Mouse (Mus musculus): ENCODE measurements around the gene Tsc1.

Gene Tsc1

DNA sequence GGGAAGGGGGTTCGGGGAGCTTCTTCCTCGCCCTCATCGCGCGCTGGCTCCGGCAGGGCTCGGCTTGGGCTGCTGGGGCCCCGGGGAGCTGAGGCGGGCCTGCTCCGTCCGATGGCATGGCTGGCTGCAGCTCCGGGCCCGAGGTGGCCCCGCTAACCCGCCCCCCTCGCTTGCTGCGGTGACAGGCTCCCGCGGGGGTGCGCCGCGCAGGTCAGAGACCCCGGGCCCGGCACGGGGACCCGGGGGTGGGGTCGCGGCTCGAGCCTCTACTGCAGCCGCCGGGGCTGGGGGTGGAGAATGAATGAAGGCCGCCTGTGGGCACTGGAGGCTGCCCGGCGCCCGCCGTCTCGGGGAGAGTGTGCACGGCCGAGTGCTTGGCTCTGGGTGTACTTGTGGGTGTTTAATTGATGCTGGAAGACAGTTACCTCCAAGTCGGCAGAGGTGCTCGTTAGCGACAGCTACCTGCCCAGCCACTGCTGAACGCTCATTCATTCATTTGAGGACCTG is 460 bp downstream of the Tsc1 start:
- in situ Hi-C loops (cut with MboI; ENCODE audit: low sequenced_read_pairs) = no loop called here

DNA sequence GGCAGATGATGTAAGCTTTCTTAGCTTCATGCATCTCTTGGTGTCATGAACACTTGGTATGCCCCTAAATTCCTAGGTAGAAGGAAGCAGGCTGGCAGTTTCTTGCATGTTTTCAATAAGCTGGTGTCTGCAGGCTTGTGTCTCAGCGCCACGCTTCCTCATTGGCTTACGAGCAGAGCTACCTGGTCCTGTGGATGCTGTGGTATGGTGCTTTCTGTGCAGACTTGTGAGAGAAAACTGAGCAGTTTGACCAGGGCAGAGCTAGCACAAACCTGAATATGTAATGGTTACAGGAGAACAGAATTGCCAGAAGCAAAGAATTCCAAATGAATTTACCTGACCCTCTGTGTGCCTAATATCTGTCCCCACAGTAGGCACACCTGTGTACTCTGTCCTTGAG is 2.1 kb downstream of the Tsc1 start:
- in situ Hi-C loops (cut with MboI; ENCODE audit: low sequenced_read_pairs) = no loop called here

DNA sequence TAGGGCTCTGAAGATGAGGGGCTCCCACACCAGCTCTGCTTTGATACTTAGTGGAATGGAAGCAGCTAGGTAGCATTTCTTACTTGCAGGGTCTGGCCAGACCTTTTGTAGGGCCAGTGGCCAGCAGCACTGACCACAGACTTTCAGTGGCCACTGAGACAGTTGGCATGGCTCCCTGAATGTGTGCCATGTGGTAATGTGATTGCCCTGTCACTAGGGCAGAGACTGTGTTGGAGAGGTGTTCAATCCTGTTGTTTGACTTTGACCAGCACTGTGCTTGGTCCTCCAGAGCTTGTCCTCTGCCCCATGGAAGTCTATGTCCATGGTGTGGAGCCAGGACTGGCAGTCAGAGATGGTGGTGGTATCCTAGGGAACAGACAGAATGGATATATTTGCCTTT is 9.5 kb downstream of the Tsc1 start:
- in situ Hi-C loops (cut with MboI; ENCODE audit: low sequenced_read_pairs) = no loop called here

DNA sequence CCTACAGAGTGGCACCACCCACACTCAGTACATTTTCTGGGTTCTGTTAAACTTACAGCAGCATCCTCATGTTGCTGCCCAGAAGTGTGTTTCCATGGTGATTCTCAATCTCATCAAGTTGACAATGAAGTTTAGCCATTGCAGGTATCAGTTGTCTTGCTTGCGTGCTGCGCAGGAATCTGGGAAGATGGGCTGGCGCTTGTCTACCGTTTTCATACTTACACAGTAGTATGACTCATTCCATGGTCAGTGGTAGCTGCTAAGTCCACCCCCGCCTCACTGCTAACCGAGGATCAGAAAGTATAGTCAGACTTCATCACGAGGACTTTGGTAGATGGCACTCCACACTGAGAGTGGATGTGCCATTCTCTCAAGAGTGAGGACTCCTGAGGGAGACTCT is 12.3 kb downstream of the Tsc1 start:
- in situ Hi-C loops (cut with MboI; ENCODE audit: low sequenced_read_pairs) = no loop called here

DNA sequence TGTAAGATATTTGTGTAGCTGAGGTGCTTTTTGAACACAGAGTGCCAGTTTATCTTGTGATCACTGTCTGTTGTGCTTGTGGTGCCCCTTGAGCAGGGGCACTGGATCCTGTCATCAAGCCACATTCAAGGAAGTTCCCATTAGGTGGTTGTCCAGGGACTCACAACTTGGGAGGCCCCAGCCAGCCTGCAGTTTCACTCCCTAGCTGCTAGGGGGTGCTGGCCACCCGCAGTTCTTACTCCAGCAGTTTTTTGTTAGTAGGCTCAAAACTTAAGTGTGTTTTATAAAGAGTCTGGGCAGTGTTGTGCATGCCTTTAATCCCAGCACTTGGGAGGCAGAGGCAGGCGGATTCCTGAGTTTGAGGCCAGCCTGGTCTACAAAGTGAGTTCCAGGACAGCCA is 13.3 kb downstream of the Tsc1 start:
- in situ Hi-C loops (cut with MboI; ENCODE audit: low sequenced_read_pairs) = no loop called here

DNA sequence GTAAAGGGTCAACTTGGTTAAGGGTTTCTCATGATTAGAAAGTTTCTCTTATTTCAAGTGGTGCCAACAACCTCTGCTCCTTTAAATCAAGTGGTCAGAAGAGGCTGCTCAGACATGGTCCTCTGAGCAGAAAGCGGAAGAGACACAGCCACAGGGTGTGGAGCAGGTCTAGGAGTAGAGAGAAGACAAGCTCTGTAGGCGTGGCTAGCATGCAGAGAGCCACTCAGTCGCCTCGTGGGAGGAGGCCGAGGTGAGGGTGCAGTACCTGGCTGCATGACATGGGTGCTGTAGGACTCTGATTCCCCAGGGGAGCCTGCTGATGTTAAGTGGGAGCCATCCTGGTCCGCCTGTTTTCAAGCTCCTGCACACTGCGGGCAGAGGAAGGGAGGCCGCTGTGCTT is 15.2 kb downstream of the Tsc1 start:
- in situ Hi-C loops (cut with MboI; ENCODE audit: low sequenced_read_pairs) = no loop called here

DNA sequence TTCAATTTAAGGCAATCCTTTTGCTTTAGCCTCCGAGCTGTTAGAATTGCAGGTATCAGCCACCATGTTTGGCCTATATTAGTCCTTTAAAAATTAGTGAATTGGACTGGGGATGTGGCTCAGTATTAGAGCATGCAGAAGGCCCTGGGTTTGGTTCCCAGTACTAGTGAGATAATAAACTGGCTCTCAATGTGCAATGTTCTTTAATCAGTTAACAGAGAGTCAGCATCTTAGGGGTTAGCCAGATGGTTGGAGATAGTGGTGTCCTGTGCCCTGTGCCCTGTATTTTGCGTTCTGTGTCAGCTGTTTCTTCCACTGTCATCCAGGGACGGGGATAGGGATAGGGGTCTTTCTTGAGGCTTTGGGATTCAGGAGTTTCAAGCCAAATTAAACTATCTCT is 21.9 kb downstream of the Tsc1 start:
- in situ Hi-C loops (cut with MboI; ENCODE audit: low sequenced_read_pairs) = no loop called here

DNA sequence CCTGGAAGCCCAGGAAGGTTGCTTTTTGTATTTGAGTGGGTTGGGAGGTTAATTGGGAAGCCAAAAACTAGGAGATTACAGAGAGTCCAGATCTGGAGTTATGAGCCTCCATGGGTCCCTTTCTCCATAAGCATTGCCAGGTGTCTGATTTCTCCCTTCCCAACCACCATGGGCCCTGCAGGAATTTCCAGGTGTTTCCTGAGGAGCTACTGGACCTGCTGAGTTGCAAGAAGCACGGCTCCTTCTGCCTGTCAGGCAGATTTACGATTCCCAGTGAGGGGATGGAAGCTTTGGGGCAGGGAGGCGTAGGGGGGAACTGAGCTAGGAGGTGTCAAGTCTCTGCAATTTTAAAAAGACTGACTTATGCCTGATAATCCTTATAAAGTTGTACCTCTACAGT is 24.8 kb downstream of the Tsc1 start:
- in situ Hi-C loops (cut with MboI; ENCODE audit: low sequenced_read_pairs) = no loop called here

DNA sequence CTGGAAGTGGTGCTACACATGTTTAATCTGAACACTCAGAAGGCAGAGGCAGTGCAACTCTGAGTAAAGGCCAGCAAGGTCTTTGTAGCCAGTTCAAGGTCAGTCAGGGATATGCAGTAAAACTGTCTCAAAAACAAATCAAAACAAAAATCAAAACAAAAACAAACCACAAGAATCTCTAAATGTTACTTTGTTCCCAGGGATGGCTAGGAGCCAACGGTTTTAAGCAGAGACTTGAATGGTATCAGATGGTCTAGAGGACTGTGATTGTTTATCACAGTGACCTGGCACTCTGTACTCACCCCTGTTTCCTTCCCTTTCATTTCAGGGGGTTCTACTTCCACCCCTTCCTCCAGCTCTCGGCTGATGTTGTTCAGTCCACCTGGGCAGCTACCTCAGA is 30.4 kb downstream of the Tsc1 start:
- in situ Hi-C loops (cut with MboI; ENCODE audit: low sequenced_read_pairs) = no loop called here

DNA sequence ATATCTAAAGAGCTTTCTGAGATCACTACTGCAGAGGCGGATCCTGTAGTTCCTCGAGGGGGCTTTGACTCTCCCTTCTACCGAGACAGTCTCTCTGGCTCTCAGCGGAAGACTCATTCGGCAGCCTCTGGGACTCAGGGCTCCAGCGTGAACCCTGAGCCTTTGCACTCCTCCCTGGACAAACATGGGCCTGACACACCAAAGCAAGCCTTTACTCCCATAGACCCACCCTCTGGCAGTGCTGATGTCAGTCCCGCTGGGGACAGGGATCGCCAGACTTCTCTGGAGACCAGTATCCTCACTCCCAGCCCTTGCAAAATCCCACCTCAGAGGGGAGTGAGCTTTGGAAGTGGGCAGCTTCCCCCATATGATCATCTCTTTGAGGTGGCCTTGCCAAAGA is 35.0 kb downstream of the Tsc1 start:
- in situ Hi-C loops (cut with MboI; ENCODE audit: low sequenced_read_pairs) = no loop called here

DNA sequence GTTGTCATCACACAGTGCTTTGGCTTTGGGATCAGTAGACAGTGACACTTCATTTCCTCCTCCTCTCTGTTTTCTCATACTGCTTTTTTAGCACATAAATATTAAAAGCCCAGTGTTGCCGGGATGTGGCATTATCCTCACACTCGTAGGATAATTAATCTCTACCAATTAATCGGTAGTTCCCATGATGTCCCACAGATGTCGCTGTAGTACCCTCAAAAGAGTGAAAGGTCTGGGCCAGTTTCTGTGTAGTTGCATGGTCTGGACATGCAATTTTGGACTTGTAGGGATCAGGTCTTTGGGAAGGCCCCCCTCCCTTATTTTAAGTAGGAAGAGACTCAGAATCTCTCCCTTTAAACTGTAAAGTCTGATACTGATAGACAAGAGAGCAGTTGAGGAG is 39.7 kb downstream of the Tsc1 start:
- in situ Hi-C loops (cut with MboI; ENCODE audit: low sequenced_read_pairs) = no loop called here

DNA sequence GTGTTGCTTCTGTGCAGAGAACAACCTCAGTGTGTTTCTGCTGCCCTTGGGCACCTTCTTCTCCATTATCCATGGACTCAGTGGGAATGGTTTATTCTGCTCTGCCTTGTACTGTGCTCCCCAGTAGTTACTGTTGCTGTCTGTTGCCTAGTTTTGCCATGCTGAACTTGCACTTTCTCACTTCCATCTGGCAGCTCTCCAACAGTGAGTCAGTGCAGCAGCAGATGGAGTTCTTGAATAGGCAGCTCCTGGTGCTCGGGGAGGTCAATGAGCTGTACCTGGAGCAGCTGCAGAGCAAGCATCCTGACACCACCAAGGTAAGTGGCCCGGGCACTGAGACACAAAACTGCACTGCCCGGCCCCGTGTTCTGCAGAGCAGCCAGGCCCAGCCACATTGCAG is 40.7 kb downstream of the Tsc1 start:
- in situ Hi-C loops (cut with MboI; ENCODE audit: low sequenced_read_pairs) = no loop called here

DNA sequence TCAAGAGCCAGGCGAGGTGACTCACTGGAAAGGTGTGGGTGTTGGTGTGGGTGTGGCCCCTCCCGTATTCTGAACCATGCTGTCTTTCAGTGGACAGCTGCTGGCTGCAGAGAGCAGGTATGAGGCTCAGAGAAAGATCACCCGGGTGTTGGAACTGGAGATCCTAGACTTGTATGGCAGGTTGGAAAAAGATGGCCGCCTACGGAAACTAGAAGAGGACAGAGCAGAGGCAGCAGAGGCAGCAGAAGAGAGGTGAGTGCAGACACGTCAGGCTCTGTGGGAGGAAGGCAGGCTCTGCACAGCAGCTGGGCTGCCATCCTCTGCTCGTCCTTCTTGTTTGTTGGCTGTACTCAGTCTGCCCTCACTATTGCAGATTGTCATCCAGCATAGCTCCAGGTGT is 44.9 kb downstream of the Tsc1 start:
- in situ Hi-C loops (cut with MboI; ENCODE audit: low sequenced_read_pairs) = no loop called here

DNA sequence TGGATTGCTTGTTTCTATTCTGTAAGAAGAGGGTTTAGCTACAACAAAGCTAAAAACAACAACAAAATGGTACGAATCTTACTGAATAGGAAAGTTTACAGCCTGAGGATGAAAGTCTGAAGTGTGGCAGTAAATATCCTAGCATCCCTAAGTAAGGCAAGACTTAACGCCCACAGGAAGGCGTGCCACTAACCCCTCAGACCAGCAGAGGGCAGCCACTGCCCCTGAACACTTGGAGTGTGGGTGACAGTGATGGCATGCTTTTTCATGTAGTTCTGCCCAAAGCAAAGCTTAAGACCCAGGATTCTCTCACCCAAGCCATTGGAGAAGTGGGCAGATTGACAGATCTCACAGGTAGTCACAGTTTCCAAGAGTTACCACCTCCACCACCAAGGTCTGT is 47.4 kb downstream of the Tsc1 start:
- in situ Hi-C loops (cut with MboI; ENCODE audit: low sequenced_read_pairs) = no loop called here

DNA sequence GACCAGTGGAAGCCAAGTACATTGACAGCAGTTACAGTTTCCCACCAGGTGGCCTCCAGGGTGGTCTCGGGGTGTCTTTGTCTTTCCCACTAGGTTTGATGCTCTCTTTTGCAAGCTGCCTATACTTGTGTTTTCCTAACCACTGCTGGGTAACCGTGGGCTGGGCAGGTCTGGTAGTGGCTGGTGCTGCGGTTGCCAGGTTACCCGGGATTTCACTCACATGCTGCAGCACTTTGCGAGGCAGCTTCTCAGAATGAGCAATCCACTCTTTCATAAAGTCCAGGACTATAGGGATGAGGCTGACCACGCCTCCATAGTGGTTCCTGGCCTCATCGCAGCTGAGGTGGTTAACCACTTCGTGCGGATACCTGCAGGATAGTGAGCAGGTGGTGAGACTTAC is 51.7 kb downstream of the Tsc1 start:
- in situ Hi-C loops (cut with MboI; ENCODE audit: low sequenced_read_pairs) = no loop called here

DNA sequence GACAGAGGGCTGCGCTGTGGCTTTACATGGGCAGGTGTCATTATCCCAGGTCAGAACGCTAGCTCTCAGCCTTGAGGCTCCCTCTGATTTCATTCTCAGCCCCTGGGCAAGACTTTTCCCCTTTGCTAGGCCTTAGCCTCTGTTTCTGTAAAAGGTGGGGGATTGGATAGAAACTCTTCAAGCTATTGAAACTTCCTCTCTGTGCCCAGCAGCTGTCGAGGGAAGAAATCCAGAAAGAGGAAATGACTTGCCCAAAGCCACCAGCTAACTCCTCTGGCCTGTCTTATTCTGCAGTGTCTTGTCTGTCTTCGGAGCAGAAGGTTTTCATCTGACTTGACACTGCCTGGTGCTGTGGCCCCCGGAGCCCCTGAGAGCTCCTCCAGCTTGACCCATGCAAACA is 57.5 kb downstream of the Tsc1 start:
- in situ Hi-C loops (cut with MboI; ENCODE audit: low sequenced_read_pairs) = no loop called here

DNA sequence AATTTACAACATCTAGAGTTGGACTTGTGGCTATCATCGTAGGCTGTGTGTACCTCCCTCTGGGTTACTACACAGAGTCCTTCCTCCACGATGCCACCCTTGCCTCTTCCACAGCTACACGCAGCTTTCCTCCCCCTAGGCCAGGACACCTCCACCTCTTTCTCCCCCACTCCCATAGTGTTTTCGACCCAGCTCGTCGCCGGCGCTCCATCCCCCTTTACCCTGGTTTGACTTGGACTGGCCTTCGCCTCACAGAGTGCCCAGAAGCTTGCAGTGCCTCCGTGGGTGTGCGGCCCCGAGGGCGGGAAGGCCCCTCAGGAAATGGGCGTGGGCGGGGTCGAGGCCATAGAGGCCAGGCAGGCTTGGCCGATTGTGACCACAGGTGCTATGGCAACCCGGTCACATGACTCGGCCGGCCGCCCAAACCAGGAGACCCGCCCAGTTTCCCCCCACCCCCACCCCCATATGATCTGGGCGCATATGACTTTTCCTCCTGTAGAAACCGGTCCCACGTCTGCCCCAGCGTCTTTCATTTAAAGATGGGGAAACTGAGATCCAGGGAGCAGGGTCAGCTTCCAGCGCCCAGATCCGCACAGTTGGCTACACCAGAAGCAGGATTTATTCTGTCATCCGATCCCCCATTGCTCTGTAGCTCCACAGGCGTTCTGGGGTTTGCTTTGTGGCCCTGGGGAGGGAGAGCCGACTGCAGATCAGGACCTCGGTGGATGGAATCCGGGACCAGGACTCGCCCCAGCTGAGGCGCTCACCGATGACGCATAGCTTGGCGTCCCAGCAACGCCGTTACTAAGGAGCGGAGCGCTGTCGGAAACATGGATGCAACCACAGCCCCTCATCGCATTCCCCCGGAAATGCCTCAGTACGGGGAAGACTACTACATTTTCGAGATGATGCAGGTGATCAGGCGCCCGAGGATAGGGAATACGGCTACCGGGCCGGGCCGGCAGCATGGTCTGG is 58.6 kb downstream of the Tsc1 start, which contains the start of the genes Spaca9 and Ak8:
TSS of gene Spaca9 (minus strand) at position 367 of the 975 bp plus-strand sequence.
TSS of gene Ak8 (plus strand) at position 804 of the 975 bp plus-strand sequence.
- in situ Hi-C loops (cut with MboI; ENCODE audit: low sequenced_read_pairs) = no loop called here

DNA sequence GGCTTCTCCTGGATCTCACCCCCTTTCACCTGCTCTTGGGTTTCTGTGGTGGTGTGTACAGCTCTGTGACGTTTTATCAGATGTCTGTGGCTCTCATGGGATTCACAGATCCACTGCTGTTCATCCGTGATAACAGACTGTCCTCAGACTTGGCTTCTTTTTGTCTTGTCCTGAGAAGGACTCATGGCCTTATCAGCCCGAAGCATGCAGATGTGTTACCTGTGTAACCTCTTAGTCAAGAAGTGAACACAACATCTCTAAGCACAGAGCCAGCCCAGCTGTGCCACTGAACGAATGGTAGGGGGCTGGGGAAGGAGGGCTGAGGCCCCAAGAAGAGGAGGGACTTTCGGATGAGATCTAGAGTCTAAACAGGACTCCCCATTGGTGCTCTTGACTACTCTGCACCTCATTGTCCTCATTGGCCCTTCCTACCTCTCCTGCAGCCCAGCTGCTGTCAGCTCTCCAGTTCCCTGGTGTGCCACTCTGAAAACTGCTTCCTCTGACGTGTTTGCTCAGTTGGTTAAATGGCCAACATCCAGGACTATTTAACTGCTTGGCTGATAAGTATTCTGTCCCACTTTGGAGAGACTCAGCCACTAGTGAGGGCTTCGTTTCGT is 60.7 kb downstream of the Tsc1 start:
- in situ Hi-C loops (cut with MboI; ENCODE audit: low sequenced_read_pairs) = no loop called here

DNA sequence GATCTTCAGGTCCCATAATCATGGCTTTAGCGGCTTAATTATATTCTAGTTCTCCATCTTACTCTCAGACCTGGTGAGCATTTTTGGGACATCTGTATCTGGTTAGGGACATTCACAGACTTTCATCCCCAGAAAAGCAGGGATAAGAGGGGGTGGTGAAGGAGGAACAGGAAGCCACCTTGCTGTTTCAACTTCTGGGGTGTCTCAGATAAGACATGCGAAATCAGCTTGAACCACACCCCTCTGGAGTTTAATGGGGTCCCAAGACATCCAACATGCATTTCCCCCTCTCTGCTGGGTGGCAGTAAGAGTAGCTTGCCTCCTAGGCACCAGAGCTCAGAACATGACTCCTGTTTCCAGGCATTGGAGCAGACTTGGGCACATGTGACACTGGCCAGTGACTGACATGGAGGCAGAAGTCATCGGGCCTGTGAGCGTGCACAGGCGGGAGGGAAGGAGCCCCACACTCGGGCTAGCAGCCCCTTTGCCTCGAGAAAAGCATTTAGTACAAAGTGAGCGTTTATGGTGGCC is 65.1 kb downstream of the Tsc1 start:
- in situ Hi-C loops (cut with MboI; ENCODE audit: low sequenced_read_pairs) = no loop called here

DNA sequence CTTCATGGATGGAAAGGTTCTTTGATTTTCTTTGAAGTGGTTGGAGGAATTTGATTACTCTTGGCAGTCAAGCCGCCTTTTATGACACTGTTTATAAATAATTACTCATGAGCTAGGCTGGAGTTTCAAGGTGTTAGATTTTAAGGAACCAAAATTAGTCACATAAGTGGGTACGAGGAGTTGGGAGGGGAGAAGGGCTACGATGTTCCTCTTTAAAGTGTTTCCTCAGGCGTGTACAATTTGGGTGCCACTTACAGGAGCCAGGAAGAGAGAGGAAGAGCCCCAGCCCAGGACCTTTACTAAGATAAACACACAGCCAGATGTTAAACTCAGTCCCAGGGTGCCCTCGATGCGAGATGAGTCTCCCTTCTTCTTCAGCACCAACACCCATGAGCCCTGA is 65.8 kb downstream of the Tsc1 start:
- in situ Hi-C loops (cut with MboI; ENCODE audit: low sequenced_read_pairs) = no loop called here

DNA sequence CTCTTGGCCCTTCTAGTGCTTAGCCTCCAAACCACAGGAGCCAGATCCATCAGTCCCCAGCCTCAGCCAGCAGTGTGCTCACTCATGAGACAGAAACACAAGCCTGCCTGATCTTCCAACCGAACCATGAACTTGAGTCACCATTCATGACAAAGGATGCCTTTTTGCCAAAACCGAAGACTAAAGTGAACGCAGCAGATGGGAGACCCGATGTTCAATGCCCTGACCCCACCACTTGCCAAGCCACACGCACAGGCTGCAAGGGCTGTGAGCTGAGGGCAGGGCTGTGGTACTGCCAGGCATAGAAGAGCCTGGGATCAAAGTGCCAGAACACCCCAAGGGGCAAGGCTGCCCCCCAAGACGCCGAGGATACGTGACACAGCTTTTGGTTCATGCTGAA is 72.0 kb downstream of the Tsc1 start:
- in situ Hi-C loops (cut with MboI; ENCODE audit: low sequenced_read_pairs) = no loop called here

DNA sequence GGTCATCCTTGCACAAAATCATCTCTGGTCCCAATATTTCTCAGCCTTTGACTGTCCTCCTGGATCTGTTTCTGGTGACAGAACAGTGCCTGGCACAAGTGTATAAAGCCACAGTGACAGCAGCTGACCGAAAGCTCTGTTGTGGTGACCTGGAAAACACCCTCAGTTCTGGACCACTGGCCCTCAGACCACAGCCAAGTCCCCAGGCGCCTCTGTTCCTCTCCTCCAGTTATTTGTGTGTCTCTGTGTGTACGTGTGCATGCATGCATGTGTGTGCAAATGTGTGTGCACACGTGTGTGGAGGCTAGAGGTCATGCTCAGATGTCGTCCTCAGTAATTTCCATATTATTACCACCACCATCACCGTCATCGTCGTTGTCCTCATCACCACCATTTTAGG is 81.4 kb downstream of the Tsc1 start:
- in situ Hi-C loops (cut with MboI; ENCODE audit: low sequenced_read_pairs) = no loop called here

Data from CH12F3 (cell line).